Mouse (Mus musculus) liver, embryonic 14.5 days (tissue): Measurements from ENCODE around the gene Nfia. TPM values are rescaled to one million over a fixed set of nuclear protein-coding genes. Genes with fewer than 3 reads are reported as not detected.

ENCODE experiments used
- ATAC-seq: fragments of 200-750 bp; cut with Nextera tagmentation; 2 replicates; pipeline ENCODE4 v1.8.0; 2017; ENCODE audit warnings: moderate number of reproducible peaks, mild to moderate bottlenecking, moderate library complexity; ENCODE audit not compliant: insufficient read depth
- DNase-seq, 3 experiments: peaks; one replicate each; pipeline ENCODE4 v3.0.0-alpha.2; 2012 to 2013; ENCODE audit warnings: low read depth in 3 of 3, low spot score in 3 of 3
- H3K27ac ChIP-seq: fragments of 300-500 bp; sonication (generic); 2 replicates; pipeline ENCODE4 v1.5.1; 2014; ENCODE audit warnings: moderate library complexity, mild to moderate bottlenecking, control low read depth, inconsistent platforms
- H3K27me3 ChIP-seq: fragments of 300-500 bp; sonication (generic); 2 replicates; pipeline ENCODE4 v1.6.1; 2014; ENCODE audit warnings: mild to moderate bottlenecking, low read length, moderate library complexity; ENCODE audit not compliant: control insufficient read depth, insufficient read depth
- H3K36me3 ChIP-seq: fragments of 300-500 bp; sonication (generic); replicated peaks from 2 replicates; pipeline ENCODE4 v1.6.1; 2014; ENCODE audit warnings: low read depth; ENCODE audit not compliant: control insufficient read depth, insufficient read depth
- H3K4me1 ChIP-seq, 2 experiments: fragments of 200-500 bp in 1 of 2; fragments of 300-500 bp in 1 of 2; sonication (generic) in 1 of 2; replicated peaks; 2 replicates each; pipeline ENCODE4 v1.6.1; 2012 to 2014; ENCODE audit warnings: antibody characterized with exemption in 1 of 2, inconsistent platforms in 1 of 2, low read length in 1 of 2; ENCODE audit not compliant: control insufficient read depth in 2 of 2, insufficient read depth in 2 of 2
- H3K4me2 ChIP-seq: fragments of 300-500 bp; sonication (generic); 2 replicates; pipeline ENCODE4 v1.6.1; 2014; ENCODE audit warnings: low read depth, mild to moderate bottlenecking, control low read depth, moderate library complexity
- H3K4me3 ChIP-seq, 2 experiments: fragments of 200-500 bp in 1 of 2; fragments of 300-500 bp in 1 of 2; sonication (generic) in 1 of 2; 2 replicates each; pipeline ENCODE4 v1.5.1; 2012 to 2014; ENCODE audit warnings: low read depth in 2 of 2, low read length in 2 of 2, mild to moderate bottlenecking in 2 of 2, control low read depth in 1 of 2, inconsistent platforms in 1 of 2, moderate library complexity in 1 of 2; ENCODE audit not compliant: insufficient read depth in 1 of 2
- H3K9ac ChIP-seq: fragments of 300-500 bp; sonication (generic); replicated peaks from 2 replicates; pipeline ENCODE4 v1.6.1; 2014; ENCODE audit warnings: mild to moderate bottlenecking, control low read depth, moderate library complexity
- H3K9me3 ChIP-seq: fragments of 300-500 bp; sonication (generic); 2 replicates; pipeline ENCODE4 v1.6.1; 2016; ENCODE audit warnings: low read length, mixed read lengths; ENCODE audit not compliant: control insufficient read depth
- CTCF ChIP-seq: IDR thresholded peaks from 2 replicates; pipeline ENCODE4 v1.5.1; 2016; ENCODE audit warnings: antibody characterized with exemption, low read depth, control low read depth
- EP300 ChIP-seq: IDR thresholded peaks from 2 replicates; pipeline ENCODE4 v1.6.1; 2016; ENCODE audit warnings: antibody characterized with exemption, low read depth
- WGBS: fragments of 180-500 bp; shearing (Covaris S2); extraction: QIAGEN DNeasy Blood & Tissue Kit; methylation state at CpG from one replicate; pipeline ENCODE4 v1.1.7; 2014; ENCODE audit not compliant: insufficient replicate concordance; 5-methylcytosine and 5-hydroxymethylcytosine counted together
- polyA plus RNA-seq, 2 experiments: library from polyadenylated mRNA; depleted of rRNA in 1 of 2; stranded (reverse) in 1 of 2; unstranded in 1 of 2; fragments of >200 nt; fragmentation: Nextera tagmentation in 1 of 2; extraction: Ambion mirVana in 1 of 2; gene quantifications; 2 replicates each; pipeline versions ENCODE4 v1.2.1 to v1.2.3; 2012 to 2014

The Nfia gene
- polyA plus RNA-seq, 2 experiments: 1.0 to 2.6 TPM

GRCm38 (mm10) chr4:97825432-97825831, 52.9 kb downstream of the Nfia start:
- H3K36me3 ChIP-seq: no peaks in the 10 kb centered on the region
- no peak overlapping the region for H3K27ac ChIP-seq
- no peak overlapping the region for H3K9ac ChIP-seq
- no peak overlapping the region for H3K4me2 ChIP-seq
- no peaks in the 10 kb centered on the region for H3K27me3 ChIP-seq
- DNase-seq (no peak), ATAC-seq (no peak)
- no peaks in the 10 kb centered on the region for H3K4me1 ChIP-seq
- no peaks in the 10 kb centered on the region for H3K9me3 ChIP-seq
- 54% methylated on average over 4 of the region's 4 CpGs for WGBS
- TF ChIP-seq CTCF (no peak), EP300 (no peak)
- H3K4me3 ChIP-seq: no peak overlapping the region

- H3K36me3 ChIP-seq: no peaks in the 10 kb centered on the region
- DNase-seq (no peak), ATAC-seq (no peak)
- H3K9me3 ChIP-seq: no peaks in the 10 kb centered on the region
- no peak overlapping the region for H3K4me2 ChIP-seq
- peaks cover 0 to 2% of the 10 kb centered on the region in 2 experiments; a peak in 1 of 4 replicates for H3K4me1 ChIP-seq
- H3K27ac ChIP-seq: no peak overlapping the region
- no peaks in the 10 kb centered on the region for H3K27me3 ChIP-seq
- H3K4me3 ChIP-seq: no peak overlapping the region
- 59% methylated on average over 4 of the region's 4 CpGs for WGBS
- H3K9ac ChIP-seq: no peak overlapping the region
- TF ChIP-seq EP300 (no peak), CTCF (no peak)
Measured at GRCm38 (mm10) chr4:97825841-97826240, 53.3 kb downstream of the Nfia start.

- Histone ChIP-seq H3K9ac (no peak overlapping the region), H3K36me3 (no peaks in the 10 kb centered on the region)
- no peak for DNase-seq
Measured at GRCm38 (mm10) chr4:97827115-97827514, 54.6 kb downstream of the Nfia start.

GRCm38 (mm10) chr4:97828579-97828978, 56.0 kb downstream of the Nfia start:
- H3K9me3 ChIP-seq: no peaks in the 10 kb centered on the region
- H3K4me3 ChIP-seq: no peak overlapping the region
- no peak for TF ChIP-seq EP300
- TF ChIP-seq CTCF: no peak
- ATAC-seq: no peak
- H3K4me2 ChIP-seq: no peak overlapping the region
- peaks cover 0 to 6% of the 10 kb centered on the region in 2 experiments; a peak in 1 of 4 replicates for H3K4me1 ChIP-seq
- WGBS: 11% methylated on average over 1 of the region's 1 CpGs
- no peak overlapping the region for H3K9ac ChIP-seq
- H3K36me3 ChIP-seq: no peaks in the 10 kb centered on the region
- no peaks in the 10 kb centered on the region for H3K27me3 ChIP-seq
- H3K27ac ChIP-seq: no peak overlapping the region
- no peak for DNase-seq

More at GRCm38 (mm10) chr4:97827115-97827514, 54.6 kb downstream of the Nfia start:
- Histone ChIP-seq H3K9me3 (no peaks in the 10 kb centered on the region), H3K4me2 (no peak overlapping the region), H3K4me1 (peaks cover 0 to 6% of the 10 kb centered on the region in 2 experiments; a peak in 1 of 4 replicates), H3K27ac (no peak overlapping the region), H3K27me3 (no peaks in the 10 kb centered on the region), H3K4me3 (no peak overlapping the region)
- 69% methylated on average over 6 of the region's 6 CpGs for WGBS
- TF ChIP-seq EP300: no peak
- TF ChIP-seq CTCF: no peak
- ATAC-seq: peak; percentile 41; the same call in 1 of the 2 replicates

GRCm38 (mm10) chr4:97829336-97830050, 57.0 kb downstream of the Nfia start:
- no peaks in the 10 kb centered on the region for H3K9me3 ChIP-seq
- TF ChIP-seq CTCF: no peak
- H3K36me3 ChIP-seq: no peaks in the 10 kb centered on the region
- no peak overlapping the region for H3K9ac ChIP-seq
- H3K4me3 ChIP-seq: no peak overlapping the region
- peaks cover 0 to 6% of the 10 kb centered on the region in 2 experiments; a peak in 1 of 4 replicates for H3K4me1 ChIP-seq
- H3K27me3 ChIP-seq: no peaks in the 10 kb centered on the region
- no peak overlapping the region for H3K27ac ChIP-seq
- no peak for DNase-seq
- H3K4me2 ChIP-seq: no peak overlapping the region
- ATAC-seq: no peak
- WGBS: 56% methylated on average over 12 of the region's 12 CpGs
